Mouse (Mus musculus) heart, adult 8-10 months (tissue): Measurements from ENCODE around the gene Nutf2-ps1. TPM values are rescaled to one million over a fixed set of nuclear protein-coding genes. Genes with fewer than 3 reads are reported as not detected.

Experiments used
- DNase-seq: peaks from one replicate; pipeline ENCODE4 v3.0.0; 2022; ENCODE audit warnings: low spot score
- total RNA-seq, 4 experiments: library from RNA; stranded (reverse); gene quantifications; 2 replicates each; pipeline ENCODE4 v1.2.4; 2022

Nutf2-ps1 gene
- total RNA-seq, 4 experiments from 2014 or later = 72.8 to 105 (median 87.4) TPM

- DNase-seq = no peak
These were observed 17.8 kb downstream of the Nutf2-ps1 start for GRCm38 (mm10) chr19:53571056-53571455.

GRCm38 (mm10) chr19:53568553-53568952 is 20.3 kb downstream of the Nutf2-ps1 start:
- no peak for DNase-seq

GRCm38 (mm10) chr19:53567864-53568263 is 21.0 kb downstream of the Nutf2-ps1 start:
- DNase-seq = no peak

GRCm38 (mm10) chr19:53565565-53566277 is 23.1 kb downstream of the Nutf2-ps1 start:
- DNase-seq = no peak

GRCm38 (mm10) chr19:53564174-53564573 is 24.7 kb downstream of the Nutf2-ps1 start:
- DNase-seq = no peak

GRCm38 (mm10) chr19:53560436-53560835 is 28.4 kb downstream of the Nutf2-ps1 start:
- DNase-seq = no peak

GRCm38 (mm10) chr19:53557267-53557936 is 31.5 kb downstream of the Nutf2-ps1 start:
- no peak for DNase-seq

- DNase-seq = no peak
These were observed 32.0 kb downstream of the Nutf2-ps1 start for GRCm38 (mm10) chr19:53556841-53557240.

GRCm38 (mm10) chr19:53554981-53555616 is 33.8 kb downstream of the Nutf2-ps1 start:
- DNase-seq = no peak

- no peak for DNase-seq
These were observed 34.5 kb downstream of the Nutf2-ps1 start for GRCm38 (mm10) chr19:53554402-53554801.

- no peak for DNase-seq
These were observed 36.1 kb downstream of the Nutf2-ps1 start for GRCm38 (mm10) chr19:53552795-53553194.

GRCm38 (mm10) chr19:53552216-53552786 is 36.6 kb downstream of the Nutf2-ps1 start:
- DNase-seq = no peak

GRCm38 (mm10) chr19:53550972-53551371 is 37.9 kb downstream of the Nutf2-ps1 start:
- DNase-seq = no peak

GRCm38 (mm10) chr19:53547597-53547996 is 41.3 kb downstream of the Nutf2-ps1 start:
- no peak for DNase-seq

GRCm38 (mm10) chr19:53544923-53545561 is 43.8 kb downstream of the Nutf2-ps1 start:
- no peak for DNase-seq

- DNase-seq = no peak
These were observed 45.3 kb downstream of the Nutf2-ps1 start for GRCm38 (mm10) chr19:53543602-53544001.

GRCm38 (mm10) chr19:53539296-53539695 is 49.6 kb downstream of the Nutf2-ps1 start:
- no peak for DNase-seq

- no peak for DNase-seq
These were observed 50.1 kb downstream of the Nutf2-ps1 start for GRCm38 (mm10) chr19:53538796-53539195.
